Mouse (Mus musculus) embryonic facial prominence, embryonic 13.5 days (tissue): ENCODE results near the gene Mapk10. TPM values are rescaled to one million over a fixed set of nuclear protein-coding genes. Genes with fewer than 3 reads are reported as not detected.

ENCODE experiments used
- ATAC-seq: fragments of 200-750 bp; cut with Nextera tagmentation; 2 replicates; pipeline ENCODE4 v1.8.0; 2017; ENCODE audit warnings: low read depth; ENCODE audit not compliant: insufficient number of reproducible peaks, insufficient read depth, low FRiP score, low TSS enrichment
- H3K27ac ChIP-seq: fragments of 300-500 bp; sonication (generic); 2 replicates; pipeline ENCODE4 v1.5.1; 2015; ENCODE audit warnings: moderate library complexity, mild to moderate bottlenecking, inconsistent platforms
- H3K27me3 ChIP-seq: fragments of 300-500 bp; sonication (generic); 2 replicates; pipeline ENCODE4 v1.6.1; 2015; ENCODE audit warnings: mild to moderate bottlenecking, inconsistent platforms
- H3K36me3 ChIP-seq: fragments of 300-500 bp; sonication (generic); 2 replicates; pipeline ENCODE4 v1.6.1; 2015; ENCODE audit warnings: mild to moderate bottlenecking, inconsistent platforms
- H3K4me1 ChIP-seq: fragments of 300-500 bp; sonication (generic); 2 replicates; pipeline ENCODE4 v1.6.1; 2015; ENCODE audit warnings: inconsistent platforms
- H3K4me2 ChIP-seq: fragments of 300-500 bp; sonication (generic); 2 replicates; pipeline ENCODE4 v1.6.1; 2015; ENCODE audit warnings: moderate library complexity, mild to moderate bottlenecking, inconsistent platforms
- H3K4me3 ChIP-seq: fragments of 300-500 bp; sonication (generic); 2 replicates; pipeline ENCODE4 v1.5.1; 2015; ENCODE audit warnings: mild to moderate bottlenecking, inconsistent platforms
- H3K9ac ChIP-seq: fragments of 300-500 bp; sonication (generic); 2 replicates; pipeline ENCODE4 v1.6.1; 2015; ENCODE audit warnings: mild to moderate bottlenecking, inconsistent platforms
- H3K9me3 ChIP-seq: fragments of 300-500 bp; sonication (generic); 2 replicates; pipeline ENCODE4 v1.6.1; 2016; ENCODE audit warnings: inconsistent platforms
- WGBS: fragments of 180-500 bp; shearing (Covaris S2); methylation state at CpG from one replicate; pipeline ENCODE4 v1.1.7; 2015; ENCODE audit warnings: mixed read lengths; 5-methylcytosine and 5-hydroxymethylcytosine counted together
- polyA plus RNA-seq: library from polyadenylated mRNA; unstranded; fragments of >200 nt; fragmentation: Nextera tagmentation; extraction: Ambion mirVana; gene quantifications from 2 replicates; pipeline ENCODE4 v1.2.1, GENCODE M21; 2015

Gene Mapk10
- polyA plus RNA-seq, 1 experiment from 2014 or later: 2.4 TPM

DNA sequence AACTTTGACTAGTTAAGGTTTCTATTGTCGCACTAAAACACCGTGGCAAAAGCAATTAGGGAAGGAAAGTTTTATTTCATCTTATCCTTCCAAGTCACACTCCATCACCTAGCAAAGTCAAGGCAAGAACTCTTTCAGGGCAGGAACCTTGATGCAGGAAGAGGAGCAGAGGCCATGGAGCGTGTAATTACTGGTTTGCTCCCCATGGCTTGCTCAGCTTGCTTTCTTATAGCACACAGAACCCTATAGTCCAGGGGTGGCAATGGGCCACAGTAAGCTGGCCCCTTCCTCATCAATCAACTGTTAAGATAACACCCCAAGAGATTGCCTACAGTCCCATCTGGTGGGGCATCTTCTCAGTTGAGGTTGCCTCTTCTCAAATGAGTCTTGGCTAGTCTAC, 173.4 kb downstream of the Mapk10 start:
- Histone ChIP-seq H3K36me3 (no peaks in the 10 kb centered on the region), H3K9ac (no peak overlapping the region), H3K27ac (no peak overlapping the region), H3K4me2 (no peak overlapping the region), H3K4me3 (no peak overlapping the region), H3K4me1 (no peaks in the 10 kb centered on the region), H3K9me3 (no peaks in the 10 kb centered on the region), H3K27me3 (no peaks in the 10 kb centered on the region)
- WGBS: 86% methylated on average over 3 of the region's 3 CpGs
- ATAC-seq: no peak

DNA sequence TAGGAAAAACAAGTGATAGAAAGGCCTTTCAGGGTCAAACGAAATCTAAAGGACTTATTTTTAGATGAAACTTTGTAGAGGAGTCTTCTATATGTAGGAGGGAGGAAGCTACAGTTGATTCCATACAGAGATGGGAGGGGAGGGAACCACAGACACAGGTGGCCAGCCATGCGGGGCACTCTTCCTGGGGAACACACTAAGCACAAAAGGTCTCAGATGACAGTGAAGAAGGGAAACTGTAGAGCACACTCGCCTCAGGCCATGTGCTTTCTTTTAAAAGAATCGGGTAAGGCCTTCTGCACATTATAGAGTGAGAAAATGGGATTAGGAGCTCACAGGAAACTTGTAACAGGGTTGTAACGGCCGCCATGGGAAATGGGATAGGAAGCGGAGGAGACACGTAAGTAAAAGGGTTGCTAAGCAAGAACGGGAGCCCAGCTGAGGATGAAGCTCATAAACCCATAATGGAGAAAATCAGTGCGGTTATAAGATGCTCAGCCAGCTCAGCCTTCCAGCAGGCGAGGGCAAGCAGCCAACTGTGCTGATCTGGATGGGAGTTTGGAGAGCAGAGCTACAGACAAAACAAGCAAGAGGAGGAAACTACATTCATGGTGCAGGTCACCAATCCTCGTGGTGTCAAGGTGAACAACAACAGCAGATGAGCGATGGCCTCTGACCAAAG, 182.1 kb downstream of the Mapk10 start:
- H3K36me3 ChIP-seq: no peaks in the 10 kb centered on the region
- H3K27me3 ChIP-seq: no peaks in the 10 kb centered on the region
- H3K4me2 ChIP-seq: no peak overlapping the region
- 40% methylated on average over 13 of the region's 13 CpGs for WGBS
- no peak overlapping the region; the same call in 1 of the 2 replicates for H3K27ac ChIP-seq
- H3K9me3 ChIP-seq: no peaks in the 10 kb centered on the region
- 0 out of 2 replicates have a peak, but pooled peaks cover 5% of the 10 kb centered on the region for H3K4me1 ChIP-seq
- no peak overlapping the region for H3K4me3 ChIP-seq
- ATAC-seq: no peak
- no peak overlapping the region for H3K9ac ChIP-seq

DNA sequence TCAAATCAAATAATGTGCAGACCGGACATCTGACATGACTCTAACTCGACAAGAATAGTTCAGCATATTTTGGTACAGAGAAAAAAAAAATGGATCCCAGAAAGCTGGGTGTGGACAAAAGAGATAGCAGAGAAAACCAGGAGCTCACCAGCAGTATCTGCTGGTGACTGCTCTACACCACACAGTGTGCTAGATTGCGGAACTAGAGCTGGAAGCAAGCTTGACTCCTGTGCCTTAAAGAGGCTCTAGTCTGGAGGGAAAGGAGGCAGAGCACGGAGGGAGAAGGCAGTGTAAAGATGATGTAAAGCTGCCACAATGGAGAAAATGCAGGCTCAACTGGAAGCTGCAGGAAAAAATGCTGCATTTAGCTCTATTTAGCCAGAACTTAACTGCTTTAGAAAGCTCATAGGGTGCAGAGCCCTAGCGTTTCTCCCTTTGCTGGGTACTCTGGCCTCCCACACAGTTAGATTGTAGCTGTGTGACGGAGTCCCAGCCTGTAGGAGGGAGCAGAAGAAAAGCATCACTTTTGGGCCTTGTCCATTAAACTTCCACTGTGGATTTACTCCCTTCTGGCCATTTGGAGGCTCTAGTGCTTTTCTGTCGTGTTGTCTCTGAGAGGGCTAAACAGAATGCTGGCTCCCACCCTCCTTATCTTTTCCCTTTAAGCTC, 188.5 kb downstream of the Mapk10 start:
- no peaks in the 10 kb centered on the region for H3K4me1 ChIP-seq
- no peak overlapping the region for H3K27ac ChIP-seq
- no peaks in the 10 kb centered on the region for H3K27me3 ChIP-seq
- ATAC-seq: no peak
- no peaks in the 10 kb centered on the region for H3K9me3 ChIP-seq
- 66% methylated on average over 7 of the region's 7 CpGs for WGBS
- H3K4me3 ChIP-seq: no peak overlapping the region
- no peak overlapping the region for H3K9ac ChIP-seq
- H3K4me2 ChIP-seq: no peak overlapping the region
- no peaks in the 10 kb centered on the region for H3K36me3 ChIP-seq

GRCm38 (mm10) chr5:103021479-103021878, 189.7 kb downstream of the Mapk10 start:
- no peaks in the 10 kb centered on the region for H3K36me3 ChIP-seq
- no peaks in the 10 kb centered on the region for H3K9me3 ChIP-seq
- no peaks in the 10 kb centered on the region for H3K27me3 ChIP-seq
- ATAC-seq: no peak
- 65% methylated on average over 8 of the region's 8 CpGs for WGBS
- no peak overlapping the region for H3K4me2 ChIP-seq
- H3K4me1 ChIP-seq: no peaks in the 10 kb centered on the region
- no peak overlapping the region for H3K27ac ChIP-seq
- H3K9ac ChIP-seq: no peak overlapping the region
- no peak overlapping the region for H3K4me3 ChIP-seq

GRCm38 (mm10) chr5:103020954-103021353, 190.2 kb downstream of the Mapk10 start:
- Histone ChIP-seq H3K4me1 (no peaks in the 10 kb centered on the region), H3K9ac (no peak overlapping the region), H3K9me3 (no peaks in the 10 kb centered on the region), H3K36me3 (no peaks in the 10 kb centered on the region), H3K27me3 (no peaks in the 10 kb centered on the region), H3K27ac (no peak overlapping the region), H3K4me3 (no peak overlapping the region), H3K4me2 (no peak overlapping the region)
- 45% methylated on average over 3 of the region's 3 CpGs for whole genome bisulfite sequencing
- no peak for ATAC-seq

- Histone ChIP-seq H3K27ac (no peak overlapping the region), H3K4me1 (no peaks in the 10 kb centered on the region), H3K9me3 (no peaks in the 10 kb centered on the region), H3K27me3 (no peaks in the 10 kb centered on the region), H3K4me3 (no peak overlapping the region), H3K36me3 (no peaks in the 10 kb centered on the region), H3K4me2 (no peak overlapping the region), H3K9ac (no peak overlapping the region)
- no peak for ATAC-seq
- 90% methylated on average over 5 of the region's 5 CpGs for WGBS
These were observed 191.0 kb downstream of the Mapk10 start for GRCm38 (mm10) chr5:103020127-103020526.

- no peaks in the 10 kb centered on the region for H3K27me3 ChIP-seq
- H3K9ac ChIP-seq: no peak overlapping the region
- 71% methylated on average over 7 of the region's 7 CpGs for WGBS
These were observed 193.5 kb downstream of the Mapk10 start for GRCm38 (mm10) chr5:103017637-103018036.

DNA sequence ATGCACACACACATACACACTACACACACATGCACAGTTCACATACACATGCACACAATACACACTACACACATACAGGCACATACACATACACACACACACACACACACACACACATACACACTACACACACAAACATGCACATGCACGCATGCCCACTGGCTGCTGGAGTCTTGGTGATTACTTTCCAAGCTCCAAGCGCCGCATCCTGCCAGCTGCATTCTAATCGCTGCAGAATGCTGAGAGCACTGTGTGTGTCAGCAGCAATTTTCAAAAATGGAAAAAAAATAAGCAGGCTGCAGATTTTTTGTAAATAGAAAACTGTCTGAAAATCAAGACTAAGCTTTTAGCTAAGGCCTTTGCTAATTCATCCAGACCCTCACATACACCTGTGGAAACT, 196.8 kb downstream of the Mapk10 start:
- 79% methylated on average over 4 of the region's 4 CpGs for WGBS
- Histone ChIP-seq H3K27me3 (no peaks in the 10 kb centered on the region), H3K9me3 (no peaks in the 10 kb centered on the region), H3K9ac (no peak overlapping the region), H3K36me3 (no peaks in the 10 kb centered on the region), H3K4me2 (no peak overlapping the region), H3K4me3 (no peak overlapping the region), H3K4me1 (no peaks in the 10 kb centered on the region), H3K27ac (no peak overlapping the region)
- ATAC-seq: no peak

More at GRCm38 (mm10) chr5:103017637-103018036, 193.5 kb downstream of the Mapk10 start:
- no peak overlapping the region for H3K27ac ChIP-seq
- H3K4me2 ChIP-seq: no peak overlapping the region
- no peaks in the 10 kb centered on the region for H3K36me3 ChIP-seq
- ATAC-seq: no peak
- no peaks in the 10 kb centered on the region for H3K4me1 ChIP-seq
- H3K4me3 ChIP-seq: no peak overlapping the region
- H3K9me3 ChIP-seq: no peaks in the 10 kb centered on the region

GRCm38 (mm10) chr5:103008894-103009293, 202.2 kb downstream of the Mapk10 start:
- Histone ChIP-seq H3K36me3 (no peaks in the 10 kb centered on the region), H3K4me3 (no peak overlapping the region), H3K4me2 (no peak overlapping the region), H3K27ac (no peak overlapping the region), H3K4me1 (no peaks in the 10 kb centered on the region), H3K9me3 (no peaks in the 10 kb centered on the region), H3K9ac (no peak overlapping the region), H3K27me3 (no peaks in the 10 kb centered on the region)
- no peak for ATAC-seq
- WGBS: 87% methylated on average over 4 of the region's 4 CpGs

DNA sequence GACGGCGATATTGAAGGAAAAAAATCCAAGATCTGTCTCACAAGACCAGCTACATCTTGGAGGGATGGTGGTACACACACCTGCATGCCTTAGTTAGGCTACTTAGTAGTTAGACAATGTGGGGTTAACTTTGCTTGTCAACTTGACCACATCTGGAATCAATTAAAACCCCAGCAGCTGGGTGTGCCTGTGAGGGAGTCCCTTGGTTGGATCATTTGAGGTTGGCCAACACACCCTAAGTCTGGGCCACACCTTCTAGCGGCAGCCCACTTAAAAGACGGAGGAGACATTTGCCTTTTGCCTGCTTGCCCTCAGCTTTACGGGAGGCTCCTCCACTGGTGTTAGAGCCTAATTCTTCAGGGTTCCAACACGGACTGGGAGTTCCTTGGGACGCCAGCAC, 209.0 kb downstream of the Mapk10 start:
- no peak overlapping the region for H3K4me2 ChIP-seq
- 0 out of 2 replicates have a peak, but pooled peaks cover 4% of the 10 kb centered on the region for H3K4me1 ChIP-seq
- no peak overlapping the region for H3K4me3 ChIP-seq
- 44% methylated on average over 7 of the region's 7 CpGs for WGBS
- no peak overlapping the region for H3K27ac ChIP-seq
- no peaks in the 10 kb centered on the region for H3K36me3 ChIP-seq
- H3K9ac ChIP-seq: no peak overlapping the region
- no peaks in the 10 kb centered on the region for H3K27me3 ChIP-seq
- ATAC-seq: no peak
- no peaks in the 10 kb centered on the region for H3K9me3 ChIP-seq

- no peaks in the 10 kb centered on the region for H3K27me3 ChIP-seq
- no peaks in the 10 kb centered on the region for H3K36me3 ChIP-seq
- H3K9me3 ChIP-seq: no peaks in the 10 kb centered on the region
- H3K4me2 ChIP-seq: no peak overlapping the region
- WGBS: 88% methylated on average over 6 of the region's 6 CpGs
- no peak overlapping the region for H3K9ac ChIP-seq
- H3K27ac ChIP-seq: no peak overlapping the region
- 0 out of 2 replicates have a peak, but pooled peaks cover 4% of the 10 kb centered on the region for H3K4me1 ChIP-seq
- ATAC-seq: no peak
- H3K4me3 ChIP-seq: no peak overlapping the region
These were observed 210.6 kb downstream of the Mapk10 start for GRCm38 (mm10) chr5:103000572-103000971.

- no peak overlapping the region for H3K27ac ChIP-seq
- H3K9ac ChIP-seq: no peak overlapping the region
- no peak for ATAC-seq
- H3K4me2 ChIP-seq: no peak overlapping the region
- H3K27me3 ChIP-seq: no peaks in the 10 kb centered on the region
- H3K9me3 ChIP-seq: no peaks in the 10 kb centered on the region
- no peak overlapping the region for H3K4me3 ChIP-seq
- 0 out of 2 replicates have a peak, but pooled peaks cover 4% of the 10 kb centered on the region for H3K4me1 ChIP-seq
- WGBS: 84% methylated on average over 7 of the region's 7 CpGs
- no peaks in the 10 kb centered on the region for H3K36me3 ChIP-seq
These were observed 212.6 kb downstream of the Mapk10 start for GRCm38 (mm10) chr5:102998524-102998923.
